Mouse (Mus musculus): Measurements from ENCODE around the gene Cdc42bpa. TPM values are rescaled to one million over a fixed set of nuclear protein-coding genes. Genes with fewer than 3 reads are reported as not detected.

The Cdc42bpa gene
- polyA plus RNA-seq, 1 experiment from 2014 or later: 11.6 TPM

DNA sequence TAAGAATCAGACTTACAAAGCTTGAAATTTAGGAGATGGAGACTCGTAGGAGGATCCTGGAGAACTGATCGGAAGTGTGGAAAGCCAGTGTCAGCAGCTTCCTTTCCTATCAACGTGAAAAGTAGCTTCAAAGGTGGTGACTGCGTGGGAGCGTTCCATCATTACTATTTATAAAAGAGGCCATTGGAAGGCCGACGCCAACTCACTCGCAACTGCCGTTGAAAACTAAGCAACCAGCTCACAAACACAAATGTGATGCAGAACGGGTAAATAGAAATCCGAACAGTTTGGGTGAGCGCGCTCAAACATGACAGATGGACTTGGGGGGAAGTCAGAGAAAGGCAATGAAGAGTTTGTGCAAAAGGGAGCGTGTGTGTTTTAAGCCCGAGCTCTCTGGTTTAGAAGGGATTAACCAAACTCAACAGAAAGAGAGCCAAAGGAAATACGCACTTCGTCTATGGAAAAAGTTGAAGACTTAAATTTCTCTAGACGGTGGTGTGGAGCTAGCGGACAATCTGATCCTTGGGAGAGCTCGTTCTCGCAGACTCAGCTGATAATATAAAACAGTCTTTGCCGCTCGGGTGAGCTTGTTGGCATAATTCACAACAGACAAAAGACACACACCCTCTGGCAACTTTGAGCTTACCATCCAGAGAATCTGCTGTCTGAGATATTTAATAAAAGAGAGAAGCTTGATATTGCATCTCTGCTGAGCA, 20.0 kb upstream of the Cdc42bpa start:
- 53% methylated on average over 23 of the region's 23 CpGs for WGBS
- Histone ChIP-seq H3K27ac (ENCODE audit: poor library complexity, severe bottlenecking) (no peak overlapping the region), H3K9ac (no peak overlapping the region), H3K27me3 (replicated peaks) (no peaks in the 10 kb centered on the region), H3K9me3 (replicated peaks) (no peaks in the 10 kb centered on the region), H3K4me1 (replicated peaks) (peaks cover 4% of the 10 kb centered on the region; the same call in 1 of the 2 replicates), H3K4me3 (no peak overlapping the region), H3K4me2 (peak overlapping the region; percentile 19), H3K36me3 (no peaks in the 10 kb centered on the region)
- no peak for ATAC-seq (ENCODE audit: insufficient number of reproducible peaks, low FRiP score)

DNA sequence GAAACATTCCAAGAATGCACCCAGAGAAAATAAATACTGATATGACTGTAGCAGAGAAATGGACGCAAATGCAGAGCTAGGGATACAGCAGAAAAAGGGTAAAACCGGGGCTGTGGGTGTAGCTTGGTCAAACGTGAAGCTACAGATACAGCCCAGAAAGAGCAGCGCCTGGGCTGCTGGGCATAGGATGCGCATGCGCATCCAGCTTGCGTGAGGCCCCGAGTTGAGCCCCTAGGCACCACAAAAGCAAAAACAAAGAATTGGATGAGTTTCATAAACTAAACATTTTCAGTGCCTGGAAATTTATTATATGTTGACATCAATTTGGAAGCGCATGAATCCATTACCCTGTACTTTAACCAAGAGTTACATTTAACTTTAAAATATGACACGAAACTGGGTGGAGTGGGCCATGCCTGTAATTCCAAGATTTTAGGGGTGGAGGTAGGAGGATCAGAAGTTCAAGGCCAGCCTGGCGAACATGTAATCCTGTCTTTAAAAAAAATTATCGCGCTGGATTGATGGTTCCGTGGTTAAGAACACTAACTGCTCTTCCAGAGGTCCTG, 19.4 kb upstream of the Cdc42bpa start:
- H3K4me2 ChIP-seq: peak overlapping the region; percentile 19; the same call in 1 of the 2 replicates
- no peak overlapping the region for H3K27ac ChIP-seq (ENCODE audit: poor library complexity, severe bottlenecking)
- no peaks in the 10 kb centered on the region for H3K9me3 ChIP-seq (replicated peaks)
- no peak overlapping the region for H3K4me3 ChIP-seq
- no peaks in the 10 kb centered on the region for H3K27me3 ChIP-seq (replicated peaks)
- 81% methylated on average over 14 of the region's 14 CpGs for WGBS
- H3K9ac ChIP-seq: no peak overlapping the region
- H3K4me1 ChIP-seq (replicated peaks): peaks cover 4% of the 10 kb centered on the region; the same call in 1 of the 2 replicates
- no peak for ATAC-seq (ENCODE audit: insufficient number of reproducible peaks, low FRiP score)
- no peaks in the 10 kb centered on the region for H3K36me3 ChIP-seq

DNA sequence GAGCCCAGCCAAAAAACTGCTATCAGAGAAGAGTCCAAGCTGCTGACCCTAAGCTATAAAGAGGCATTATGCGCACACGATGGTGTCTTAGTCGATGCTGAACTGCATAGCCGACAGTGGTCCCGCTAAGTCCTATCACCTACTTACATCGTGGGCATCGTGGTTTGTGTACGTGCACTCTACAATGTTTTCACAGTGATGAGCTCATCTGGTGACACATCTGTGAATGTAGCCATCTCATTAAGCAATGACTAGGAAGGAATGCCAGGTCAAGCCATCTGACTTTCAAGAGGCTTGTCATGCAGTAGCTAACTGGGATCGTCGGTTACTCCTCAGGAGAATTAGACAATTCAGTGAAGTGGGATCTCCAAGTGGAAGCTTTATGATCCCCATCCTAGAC, 15.3 kb upstream of the Cdc42bpa start:
- Histone ChIP-seq H3K27ac (ENCODE audit: poor library complexity, severe bottlenecking) (no peak overlapping the region), H3K4me3 (no peak overlapping the region), H3K27me3 (replicated peaks) (no peaks in the 10 kb centered on the region), H3K4me1 (replicated peaks) (peaks cover 6% of the 10 kb centered on the region; the same call in 1 of the 2 replicates), H3K9me3 (replicated peaks) (no peaks in the 10 kb centered on the region), H3K9ac (no peak overlapping the region), H3K4me2 (no peak overlapping the region), H3K36me3 (no peaks in the 10 kb centered on the region)
- ATAC-seq (ENCODE audit: insufficient number of reproducible peaks, low FRiP score): no peak
- 90% methylated on average over 10 of the region's 10 CpGs for WGBS

DNA sequence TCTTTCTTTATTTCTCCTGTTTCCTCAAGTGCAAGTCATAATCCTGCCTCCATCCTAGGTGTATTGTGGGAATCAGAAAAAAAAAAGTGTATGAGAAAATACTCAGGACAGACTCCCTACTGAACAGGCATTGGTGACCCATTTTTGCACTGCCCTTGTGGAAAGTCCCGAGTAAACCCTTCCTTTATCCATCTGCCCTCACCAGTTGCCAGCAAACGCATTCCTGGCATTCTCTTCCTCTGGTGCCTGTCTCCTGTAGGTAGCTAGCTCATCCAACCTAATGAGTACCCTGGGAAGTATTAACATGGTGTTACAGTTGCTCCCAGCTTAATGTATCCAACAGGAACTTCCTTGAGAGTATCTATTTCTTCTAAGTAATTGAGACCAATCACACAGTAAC, 13.7 kb upstream of the Cdc42bpa start:
- H3K9ac ChIP-seq: no peak overlapping the region
- H3K27ac ChIP-seq (ENCODE audit: poor library complexity, severe bottlenecking): no peak overlapping the region
- H3K4me1 ChIP-seq (replicated peaks): 0 out of 2 replicates have a peak, but pooled peaks cover 2% of the 10 kb centered on the region
- H3K4me2 ChIP-seq: no peak overlapping the region
- no peak for ATAC-seq (ENCODE audit: insufficient number of reproducible peaks, low FRiP score)
- no peak overlapping the region for H3K4me3 ChIP-seq
- no peaks in the 10 kb centered on the region for H3K36me3 ChIP-seq
- no peaks in the 10 kb centered on the region for H3K9me3 ChIP-seq (replicated peaks)
- H3K27me3 ChIP-seq (replicated peaks): no peaks in the 10 kb centered on the region
- WGBS: 14% methylated on average over 2 of the region's 2 CpGs

DNA sequence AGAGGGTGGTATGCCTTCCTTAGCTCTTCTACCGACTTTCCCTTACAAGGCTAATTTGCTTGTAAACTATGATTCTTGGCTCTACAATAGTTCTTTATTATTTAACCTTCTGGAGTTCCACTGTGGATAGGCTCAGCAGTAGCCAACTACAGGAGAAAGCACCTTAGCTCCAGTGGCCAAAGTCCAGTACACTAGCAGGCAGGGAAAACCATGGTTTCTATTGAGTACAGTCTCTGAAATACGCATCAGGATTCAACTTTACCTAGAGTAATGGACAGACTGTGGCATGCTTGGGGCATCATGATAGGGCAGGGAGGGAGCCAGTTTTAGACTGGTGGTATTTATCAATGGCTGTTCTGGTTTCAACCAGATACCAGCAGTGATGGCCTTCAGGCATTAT, 12.6 kb upstream of the Cdc42bpa start:
- no peak for ATAC-seq (ENCODE audit: insufficient number of reproducible peaks, low FRiP score)
- 80% methylated on average over 2 of the region's 2 CpGs for WGBS
- H3K4me2 ChIP-seq: no peak overlapping the region

DNA sequence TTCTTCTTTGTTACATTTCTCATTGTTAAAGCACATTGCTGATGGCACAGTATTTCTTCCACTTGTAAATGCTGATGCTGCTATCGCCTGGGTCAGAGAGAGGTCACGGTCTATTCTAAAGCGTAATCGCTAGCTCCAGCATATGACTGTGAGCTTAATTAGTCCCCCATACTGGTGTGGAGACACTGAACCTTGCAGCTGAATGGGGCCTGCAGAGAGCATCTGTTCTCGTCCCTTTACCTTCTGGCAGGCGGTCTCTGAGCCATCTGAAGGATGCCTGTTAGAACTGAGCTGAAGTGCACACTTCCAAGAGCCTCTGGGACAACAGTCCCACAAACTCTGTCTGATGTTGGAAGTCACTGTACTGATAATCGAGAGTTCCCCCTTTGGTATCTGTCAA, 8.7 kb upstream of the Cdc42bpa start:
- Histone ChIP-seq H3K27me3 (replicated peaks) (no peaks in the 10 kb centered on the region), H3K9ac (no peak overlapping the region), H3K27ac (ENCODE audit: poor library complexity, severe bottlenecking) (no peak overlapping the region), H3K4me2 (no peak overlapping the region), H3K4me1 (replicated peaks) (0 out of 2 replicates have a peak, but pooled peaks cover 1% of the 10 kb centered on the region), H3K36me3 (no peaks in the 10 kb centered on the region), H3K4me3 (no peak overlapping the region), H3K9me3 (replicated peaks) (no peaks in the 10 kb centered on the region)
- no peak for ATAC-seq (ENCODE audit: insufficient number of reproducible peaks, low FRiP score)
- 70% methylated on average over 7 of the region's 7 CpGs for WGBS

More for the DNA sequence above, 12.6 kb upstream of the Cdc42bpa start:
- Histone ChIP-seq H3K27me3 (replicated peaks) (no peaks in the 10 kb centered on the region), H3K9me3 (replicated peaks) (no peaks in the 10 kb centered on the region), H3K36me3 (no peaks in the 10 kb centered on the region), H3K4me1 (replicated peaks) (0 out of 2 replicates have a peak, but pooled peaks cover 2% of the 10 kb centered on the region), H3K9ac (no peak overlapping the region), H3K4me3 (no peak overlapping the region), H3K27ac (ENCODE audit: poor library complexity, severe bottlenecking) (no peak overlapping the region)

DNA sequence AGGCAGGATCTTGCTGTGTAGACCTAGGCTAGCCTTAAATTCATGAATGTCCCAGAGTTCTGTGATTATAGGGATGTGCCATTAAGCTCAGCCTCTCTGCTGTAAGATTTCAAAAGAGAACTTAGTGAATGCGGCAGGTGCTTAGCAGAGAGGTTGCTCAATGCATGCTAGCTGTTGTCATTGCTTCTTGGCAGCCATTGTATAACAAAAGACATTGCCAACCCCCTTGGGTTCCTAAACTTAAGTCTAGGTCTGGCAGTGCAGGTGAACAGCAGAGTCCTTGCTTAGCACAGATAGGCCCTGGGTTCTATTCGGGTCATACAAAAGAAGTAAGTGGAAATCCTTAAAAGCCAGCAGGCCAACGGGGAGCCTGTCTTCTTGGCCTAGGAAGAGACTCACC, 7.0 kb upstream of the Cdc42bpa start:
- no peak overlapping the region for H3K4me2 ChIP-seq
- no peaks in the 10 kb centered on the region for H3K4me1 ChIP-seq (replicated peaks)
- H3K36me3 ChIP-seq: no peaks in the 10 kb centered on the region
- WGBS: 74% methylated on average over 3 of the region's 3 CpGs
- H3K4me3 ChIP-seq: no peak overlapping the region
- H3K9ac ChIP-seq: no peak overlapping the region
- no peak for ATAC-seq (ENCODE audit: insufficient number of reproducible peaks, low FRiP score)
- H3K9me3 ChIP-seq (replicated peaks): no peaks in the 10 kb centered on the region
- no peaks in the 10 kb centered on the region for H3K27me3 ChIP-seq (replicated peaks)
- no peak overlapping the region for H3K27ac ChIP-seq (ENCODE audit: poor library complexity, severe bottlenecking)

DNA sequence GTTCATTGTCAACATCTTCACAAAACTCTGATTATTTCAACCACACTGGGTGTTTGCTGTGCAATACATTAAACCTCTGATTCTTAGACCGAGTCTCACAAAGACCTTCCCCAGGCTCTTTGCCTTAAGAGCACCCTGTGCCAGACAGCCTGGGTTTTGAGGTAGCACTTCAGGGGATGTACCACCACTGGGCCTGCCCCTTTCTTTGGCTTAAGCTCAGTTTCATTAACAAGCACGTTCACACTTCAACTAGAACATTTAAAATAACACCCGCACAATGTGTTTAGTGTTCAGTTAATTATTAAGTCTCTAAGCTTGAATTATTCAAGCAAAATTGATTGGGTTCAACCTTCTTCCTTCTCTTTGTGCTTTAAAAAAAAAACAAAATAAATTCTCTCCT, 2.8 kb upstream of the Cdc42bpa start:
- Histone ChIP-seq H3K36me3 (no peaks in the 10 kb centered on the region), H3K4me1 (replicated peaks) (peaks cover 13% of the 10 kb centered on the region), H3K9ac (no peak overlapping the region), H3K4me2 (no peak overlapping the region), H3K4me3 (no peak overlapping the region), H3K27me3 (replicated peaks) (no peaks in the 10 kb centered on the region), H3K9me3 (replicated peaks) (no peaks in the 10 kb centered on the region), H3K27ac (ENCODE audit: poor library complexity, severe bottlenecking) (no peak overlapping the region)
- ATAC-seq (ENCODE audit: insufficient number of reproducible peaks, low FRiP score): no peak
- WGBS: 69% methylated on average over 3 of the region's 3 CpGs

DNA sequence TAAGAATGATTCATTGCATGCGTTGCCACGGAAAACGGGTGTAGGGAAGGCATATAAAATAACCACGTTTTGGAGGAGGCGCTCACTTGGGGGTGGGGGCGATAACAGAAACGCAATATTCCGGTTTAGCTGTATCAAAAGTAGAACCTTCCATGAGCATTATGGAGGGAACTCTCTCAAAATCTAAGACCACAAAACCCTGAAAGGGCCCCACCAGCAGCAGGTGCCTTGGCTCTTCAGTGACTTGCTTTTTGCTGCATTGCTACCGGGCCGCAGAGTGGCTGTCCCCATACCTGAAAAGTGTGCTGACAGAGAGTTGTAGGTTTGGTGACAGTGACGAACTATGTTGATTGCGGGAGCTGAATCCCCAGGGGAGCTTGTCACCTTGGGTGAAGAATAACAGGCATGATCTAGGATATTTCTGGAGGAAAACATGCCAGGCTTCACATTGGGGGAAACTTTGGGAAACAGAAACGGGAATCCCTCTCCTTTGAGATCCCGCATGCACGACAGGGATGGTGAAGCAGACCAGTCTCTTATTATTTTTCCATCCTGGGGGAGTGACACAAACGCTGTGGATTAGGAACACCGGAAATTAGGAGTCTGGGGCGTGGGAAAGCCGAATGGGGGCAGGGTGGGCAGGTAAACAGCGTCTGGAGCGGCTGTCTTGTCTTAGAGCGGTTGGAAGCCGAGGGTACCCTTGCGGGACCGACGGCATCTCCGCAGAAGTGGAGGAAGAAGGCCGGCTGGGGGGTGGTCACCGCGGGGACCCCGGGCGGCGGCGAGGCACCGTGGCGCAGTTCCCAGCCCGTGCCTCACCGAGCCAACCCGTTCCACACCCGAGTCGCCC, 1.2 kb upstream of the Cdc42bpa start:
- Histone ChIP-seq H3K36me3 (no peaks in the 10 kb centered on the region), H3K9me3 (replicated peaks) (no peaks in the 10 kb centered on the region), H3K4me3 (peak overlapping the region; percentile 78), H3K27me3 (replicated peaks) (no peaks in the 10 kb centered on the region), H3K27ac (ENCODE audit: poor library complexity, severe bottlenecking) (peak overlapping the region; percentile 93), H3K4me1 (replicated peaks) (peaks cover 19% of the 10 kb centered on the region), H3K9ac (peak overlapping the region; percentile 90), H3K4me2 (peak overlapping the region; percentile 76)
- ATAC-seq (ENCODE audit: insufficient number of reproducible peaks, low FRiP score): no peak
- WGBS: 7% methylated on average over 40 of the region's 41 CpGs

DNA sequence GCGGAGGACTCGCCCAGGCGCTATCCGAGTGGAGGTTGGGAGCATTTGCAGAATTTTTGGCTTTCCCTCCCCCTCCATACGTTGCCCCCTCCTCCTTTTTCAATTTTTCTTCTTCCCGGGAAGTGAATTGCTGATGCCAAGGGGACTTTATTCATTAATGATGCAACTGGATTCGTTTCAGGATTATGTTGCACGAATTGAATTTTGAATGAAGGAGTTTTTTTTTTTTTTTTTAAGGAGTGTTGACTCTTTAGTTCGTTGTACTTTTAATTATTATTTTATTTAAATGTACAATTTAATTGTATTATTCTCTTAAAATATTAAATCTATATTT, 238 bp downstream of the Cdc42bpa start:
- WGBS: under 1% methylated on average over 9 of the region's 9 CpGs
- Histone ChIP-seq H3K4me1 (replicated peaks) (peaks cover 21% of the 10 kb centered on the region), H3K27me3 (replicated peaks) (no peaks in the 10 kb centered on the region), H3K9me3 (replicated peaks) (no peaks in the 10 kb centered on the region), H3K4me3 (peak overlapping the region; percentile 78), H3K27ac (ENCODE audit: poor library complexity, severe bottlenecking) (peak overlapping the region; percentile 93), H3K9ac (peak overlapping the region; percentile 90), H3K36me3 (no peaks in the 10 kb centered on the region), H3K4me2 (peak overlapping the region; percentile 76)
- ATAC-seq (ENCODE audit: insufficient number of reproducible peaks, low FRiP score): no peak

Data from heart, embryonic 12.5 days (tissue).